In the genomic region with DNA sequence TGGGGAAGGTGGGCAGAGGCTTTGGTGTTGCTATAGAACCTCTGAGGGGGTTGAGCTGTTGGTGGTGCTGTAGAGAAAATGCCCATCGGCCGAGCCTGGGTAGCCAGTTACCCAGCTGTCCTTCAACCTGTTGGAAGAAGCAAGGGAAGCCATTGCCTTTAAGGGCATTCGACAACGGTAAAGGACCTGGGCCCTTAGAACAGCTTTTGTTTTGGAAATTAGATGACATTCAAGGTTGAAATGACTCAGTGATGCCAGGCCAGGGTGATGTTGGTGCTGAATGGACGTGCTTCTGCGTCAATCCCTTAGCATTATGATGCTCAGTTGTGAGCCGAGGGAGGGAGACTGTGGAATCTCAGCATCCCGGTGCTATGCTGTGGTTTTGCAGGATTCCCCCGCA, we compare ENCODE assay signal across 15 mouse cellular contexts.
"Had no signal": no experiment of that assay in that cellular context is flagged by ENCODE, and none has a peak within 500 bp of the region (broad histone marks: within the 10 kb centered on the region; RNA-seq: fewer than 3 reads in every experiment).

No protein-coding gene starts in this region.

- H3K27ac ChIP-seq: kidney, embryonic 15.5 days; limb, embryonic 13.5 days; liver, embryonic 15.5 days; midbrain, embryonic 15.5 days; neural tube, embryonic 13.5 days; stomach, postnatal 0 days had no signal

- H3K4me1 ChIP-seq: midbrain, embryonic 15.5 days had no signal

- ATAC-seq: midbrain, embryonic 15.5 days had no signal

- DNase-seq: kidney, adult 2 months; kidney, postnatal 14 days; left cerebral cortex, postnatal 4 days; lung, embryonic 14.5 days; lung, postnatal 10 days; retina, postnatal 1 day; thymus, adult 2 months; thymus, postnatal 36 days had no signal

- H3K27me3 ChIP-seq: kidney, embryonic 15.5 days; limb, embryonic 13.5 days; liver, embryonic 15.5 days; midbrain, embryonic 15.5 days; neural tube, embryonic 13.5 days had no signal

- H3K36me3 ChIP-seq: kidney, embryonic 15.5 days; liver, embryonic 15.5 days; midbrain, embryonic 15.5 days; neural tube, embryonic 13.5 days had no signal

- H3K4me3 ChIP-seq: kidney, embryonic 15.5 days; limb, embryonic 13.5 days; liver, embryonic 15.5 days; megakaryocyte, embryonic 14.5 days; midbrain, embryonic 15.5 days; neural tube, embryonic 13.5 days had no signal
